Mouse (Mus musculus): ENCODE data around the gene Ebf1. TPM values are rescaled to one million over a fixed set of nuclear protein-coding genes. Genes with fewer than 3 reads are reported as not detected.
A peak's percentile ranks its signal among the peaks of the same experiment; 100 is the strongest.

Gene Ebf1
- polyA plus RNA-seq, 1 experiment from 2014 or later, result 109 TPM

GRCm38 (mm10) chr11:44608646-44609045, 8.5 kb upstream of the Ebf1 start:
- H3K36me3 ChIP-seq, result no peaks in the 10 kb centered on the region
- no peak overlapping the region for H3K4me3 ChIP-seq
- H3K9me3 ChIP-seq, result no peaks in the 10 kb centered on the region
- H3K27me3 ChIP-seq (replicated peaks), result peaks cover 21% of the 10 kb centered on the region; the same call in 1 of the 2 replicates
- H3K27ac ChIP-seq, result no peak overlapping the region
- H3K4me2 ChIP-seq (replicated peaks), result no peak overlapping the region
- peaks cover 22% of the 10 kb centered on the region for H3K4me1 ChIP-seq
- ATAC-seq (ENCODE audit: low FRiP score, low read depth), result no peak
- no peak overlapping the region for H3K9ac ChIP-seq
- 87% methylated on average over 11 of the region's 11 CpGs for WGBS

DNA sequence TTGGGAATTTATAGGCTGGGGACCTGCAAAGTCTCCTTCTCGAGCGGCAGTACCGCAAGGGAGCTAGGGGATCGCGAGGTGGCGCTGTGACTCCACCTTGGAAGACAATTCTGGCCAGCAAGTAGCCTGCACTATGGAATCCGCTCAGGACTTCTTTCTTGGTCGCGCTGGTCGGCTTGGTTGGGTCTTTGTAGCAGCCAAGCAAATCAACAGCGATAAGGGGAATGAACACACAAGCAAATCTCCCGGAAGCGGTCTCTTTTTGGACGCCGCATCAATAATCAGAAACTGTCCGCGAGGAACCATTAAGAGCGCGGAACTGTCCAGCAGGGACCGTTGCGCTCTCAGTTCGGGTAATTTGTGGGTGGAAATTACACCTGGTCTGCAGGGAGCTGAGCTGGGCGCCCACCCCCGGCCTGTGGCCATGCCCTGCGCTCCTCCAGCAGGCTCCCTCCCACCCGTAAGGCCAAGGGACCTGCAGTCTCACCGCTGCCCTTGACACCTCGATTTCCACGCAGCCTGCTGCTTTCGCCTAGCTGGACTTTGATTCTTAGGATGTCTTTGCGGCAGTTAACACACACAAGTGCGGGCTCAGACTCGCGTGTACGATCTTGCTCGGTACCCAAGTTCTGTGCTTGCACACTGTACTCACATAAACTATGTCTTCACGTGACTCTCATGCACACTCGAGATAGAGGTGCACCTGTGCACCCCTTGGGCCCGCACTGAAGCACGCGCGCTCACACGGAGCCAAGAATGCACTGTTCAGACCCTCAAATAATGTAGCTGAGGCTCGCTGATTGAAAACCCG, 5.9 kb upstream of the Ebf1 start:
- WGBS, result under 1% methylated on average over 45 of the region's 45 CpGs
- H3K27ac ChIP-seq, result no peak overlapping the region
- H3K4me3 ChIP-seq, result peak overlapping the region; percentile 44
- H3K9ac ChIP-seq, result peak overlapping the region; percentile 57
- H3K4me1 ChIP-seq, result peaks cover 23% of the 10 kb centered on the region
- no peaks in the 10 kb centered on the region for H3K9me3 ChIP-seq
- ATAC-seq (ENCODE audit: low FRiP score, low read depth), result peak; percentile 82
- peak overlapping the region; percentile 96 for H3K4me2 ChIP-seq (replicated peaks)
- H3K36me3 ChIP-seq, result no peaks in the 10 kb centered on the region
- peaks cover 37% of the 10 kb centered on the region; the same call in 1 of the 2 replicates for H3K27me3 ChIP-seq (replicated peaks)

DNA sequence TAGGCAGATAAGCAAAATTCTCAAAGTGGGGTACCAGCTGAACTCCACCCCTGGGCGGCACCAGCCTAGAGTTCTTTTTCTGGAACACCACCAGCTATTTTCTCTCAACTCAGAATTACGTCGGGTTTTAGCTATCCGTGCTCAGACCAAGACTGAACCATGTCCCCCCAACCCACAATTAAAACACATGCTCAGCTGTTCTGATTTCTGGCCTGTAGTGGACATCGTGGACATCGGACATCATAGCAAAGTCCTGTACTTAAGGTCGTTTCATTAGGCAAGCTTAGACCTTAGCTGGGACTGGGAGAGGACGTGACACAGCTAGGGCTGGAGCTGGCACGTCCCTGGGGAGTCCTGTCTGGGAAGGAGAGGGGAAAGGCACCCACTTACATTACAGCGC, 5.0 kb upstream of the Ebf1 start:
- H3K36me3 ChIP-seq, result no peaks in the 10 kb centered on the region
- H3K27me3 ChIP-seq (replicated peaks), result peaks cover 38% of the 10 kb centered on the region; the same call in 1 of the 2 replicates
- WGBS, result 7% methylated on average over 10 of the region's 10 CpGs

DNA sequence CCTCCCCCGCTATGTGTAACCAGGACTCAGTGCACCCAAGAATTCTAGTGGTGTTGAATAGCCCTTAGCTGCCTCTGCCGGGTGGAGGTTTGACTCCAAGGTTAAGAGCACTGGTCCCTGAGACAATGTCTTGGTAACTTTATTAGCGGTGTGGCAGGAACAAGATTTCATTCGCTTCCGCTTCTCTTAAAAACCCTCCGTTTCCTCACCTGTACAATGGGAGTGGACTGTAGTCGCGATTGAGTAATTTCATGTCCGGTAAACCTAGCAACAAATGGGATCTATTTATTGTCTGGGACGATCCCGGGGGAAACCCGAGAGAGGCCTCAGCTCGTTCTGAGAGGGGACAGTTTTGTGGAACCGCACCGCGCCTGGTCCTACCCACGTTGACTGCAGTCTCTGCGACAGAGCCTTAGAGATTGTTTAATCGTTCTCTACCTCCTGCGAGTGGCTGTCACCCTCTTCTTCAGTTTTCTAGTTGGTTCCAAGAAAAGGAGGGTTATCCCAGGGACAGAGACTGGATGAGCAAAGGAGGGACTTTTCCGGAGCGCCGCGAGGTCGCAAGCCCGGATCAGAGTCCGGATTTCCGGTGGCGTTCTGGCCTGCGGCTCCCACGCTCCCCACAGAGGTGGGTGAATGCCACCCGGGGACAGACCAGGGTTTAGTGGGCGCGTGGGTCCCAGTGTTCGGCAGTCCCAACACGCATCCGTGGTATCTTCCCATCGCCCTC, 4.3 kb upstream of the Ebf1 start:
- Histone ChIP-seq H3K4me2 (replicated peaks) (peak overlapping the region; percentile 96), H3K27me3 (replicated peaks) (peaks cover 38% of the 10 kb centered on the region; the same call in 1 of the 2 replicates)
- 2% methylated on average over 38 of the region's 38 CpGs for WGBS

More for the DNA sequence above, 5.0 kb upstream of the Ebf1 start:
- no peak overlapping the region for H3K27ac ChIP-seq
- peak overlapping the region; percentile 96 for H3K4me2 ChIP-seq (replicated peaks)
- ATAC-seq (ENCODE audit: low FRiP score, low read depth), result no peak
- H3K9me3 ChIP-seq, result no peaks in the 10 kb centered on the region
- H3K9ac ChIP-seq, result no peak overlapping the region
- H3K4me3 ChIP-seq, result no peak overlapping the region
- peaks cover 29% of the 10 kb centered on the region for H3K4me1 ChIP-seq

DNA sequence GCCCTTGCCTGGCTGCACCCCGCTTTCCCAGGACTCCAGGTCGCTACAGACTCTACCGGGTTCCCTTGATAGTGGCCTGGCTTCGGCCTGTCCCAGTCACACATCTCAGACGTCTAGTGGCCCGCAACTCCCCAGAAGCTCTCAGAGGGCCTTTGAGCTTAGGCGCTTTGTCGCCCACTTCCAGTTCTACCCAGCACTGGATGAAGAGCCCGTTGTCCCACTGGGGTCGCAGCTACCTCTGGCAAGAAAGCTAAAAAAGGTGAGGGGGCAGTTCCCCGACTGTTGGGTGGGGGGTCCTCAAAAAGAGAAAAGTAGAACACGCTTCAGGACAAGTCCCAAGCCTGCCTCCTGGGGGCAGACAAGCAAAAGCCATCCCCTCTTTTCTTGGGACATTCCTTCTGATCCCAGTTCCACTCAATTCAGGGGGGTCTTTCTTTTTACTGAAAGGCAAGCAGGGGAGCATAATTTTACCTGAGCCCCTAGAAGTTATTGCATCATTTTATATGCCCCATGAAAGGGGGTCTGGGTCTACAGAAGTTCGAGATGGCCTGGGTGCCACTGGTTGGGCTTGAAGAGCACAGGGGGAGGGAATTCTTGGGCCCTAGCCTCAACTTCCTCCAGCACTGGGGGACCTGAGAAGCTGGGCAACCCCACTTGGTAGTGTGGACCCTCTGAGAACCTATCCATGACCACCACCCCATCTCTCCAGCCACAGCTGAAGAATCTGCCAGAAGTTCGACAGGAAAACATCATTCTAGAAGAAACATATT, 3.5 kb upstream of the Ebf1 start:
- no peak for ATAC-seq (ENCODE audit: low FRiP score, low read depth)
- peak overlapping the region; percentile 96 for H3K4me2 ChIP-seq (replicated peaks)
- WGBS, result 6% methylated on average over 14 of the region's 14 CpGs

More for the DNA sequence above, 4.3 kb upstream of the Ebf1 start:
- no peak overlapping the region for H3K27ac ChIP-seq
- peaks cover 29% of the 10 kb centered on the region for H3K4me1 ChIP-seq
- H3K9ac ChIP-seq, result peak overlapping the region; percentile 48; the same call in 1 of the 2 replicates
- no peak for ATAC-seq (ENCODE audit: low FRiP score, low read depth)
- peak overlapping the region; percentile 29 for H3K4me3 ChIP-seq
- H3K9me3 ChIP-seq, result no peaks in the 10 kb centered on the region
- H3K36me3 ChIP-seq, result no peaks in the 10 kb centered on the region

DNA sequence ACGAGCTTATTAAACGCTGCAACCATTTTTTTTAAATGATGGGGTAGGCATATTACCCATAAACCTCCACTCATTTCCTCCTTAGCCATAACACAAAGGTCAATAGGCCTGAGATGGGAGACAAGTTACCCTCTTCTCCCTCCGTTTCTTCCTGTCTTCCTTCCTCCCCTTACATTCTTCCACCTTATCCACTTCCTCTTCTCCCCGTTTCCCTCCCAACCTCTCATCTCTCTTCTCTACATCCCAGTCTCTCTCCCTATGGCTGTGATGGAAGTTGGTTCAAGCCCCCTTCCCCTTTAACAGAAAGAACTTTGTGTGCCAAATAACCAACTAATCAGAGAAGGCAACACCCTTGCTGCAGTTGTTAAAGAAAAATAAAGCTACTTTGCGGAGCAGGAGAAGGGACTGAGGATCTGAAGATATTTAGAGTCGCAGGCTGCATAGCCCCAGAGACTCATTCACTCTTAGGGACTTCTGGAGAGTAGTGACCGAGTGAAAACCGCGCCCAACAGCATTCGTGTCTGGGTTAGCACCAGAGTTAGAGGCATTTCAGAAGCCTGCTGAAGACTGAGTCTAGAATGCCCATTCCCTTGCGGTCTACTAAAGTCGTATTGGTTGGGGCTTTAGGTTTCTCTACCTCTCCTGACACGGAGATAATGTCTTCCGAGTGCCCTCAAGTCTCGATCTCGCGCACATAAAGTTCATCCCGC, 884 bp upstream of the Ebf1 start:
- Histone ChIP-seq H3K4me3 (peak overlapping the region; percentile 67), H3K9me3 (no peaks in the 10 kb centered on the region), H3K27me3 (replicated peaks) (peaks cover 53% of the 10 kb centered on the region), H3K4me1 (peaks cover 45% of the 10 kb centered on the region), H3K36me3 (no peaks in the 10 kb centered on the region), H3K27ac (no peak overlapping the region), H3K9ac (peak overlapping the region; percentile 56), H3K4me2 (replicated peaks) (peak overlapping the region; percentile 87)
- 0 out of 2 replicates have a peak, but pooled peaks have one; percentile 1 for ATAC-seq (ENCODE audit: low FRiP score, low read depth)
- WGBS, result 9% methylated on average over 18 of the region's 18 CpGs

More for the DNA sequence above, 3.5 kb upstream of the Ebf1 start:
- no peaks in the 10 kb centered on the region for H3K36me3 ChIP-seq
- H3K4me1 ChIP-seq, result peaks cover 29% of the 10 kb centered on the region
- no peaks in the 10 kb centered on the region for H3K9me3 ChIP-seq
- peak overlapping the region; percentile 29 for H3K4me3 ChIP-seq
- peaks cover 38% of the 10 kb centered on the region; the same call in 1 of the 2 replicates for H3K27me3 ChIP-seq (replicated peaks)
- no peak overlapping the region for H3K27ac ChIP-seq
- H3K9ac ChIP-seq, result peak overlapping the region; percentile 48; the same call in 1 of the 2 replicates

DNA sequence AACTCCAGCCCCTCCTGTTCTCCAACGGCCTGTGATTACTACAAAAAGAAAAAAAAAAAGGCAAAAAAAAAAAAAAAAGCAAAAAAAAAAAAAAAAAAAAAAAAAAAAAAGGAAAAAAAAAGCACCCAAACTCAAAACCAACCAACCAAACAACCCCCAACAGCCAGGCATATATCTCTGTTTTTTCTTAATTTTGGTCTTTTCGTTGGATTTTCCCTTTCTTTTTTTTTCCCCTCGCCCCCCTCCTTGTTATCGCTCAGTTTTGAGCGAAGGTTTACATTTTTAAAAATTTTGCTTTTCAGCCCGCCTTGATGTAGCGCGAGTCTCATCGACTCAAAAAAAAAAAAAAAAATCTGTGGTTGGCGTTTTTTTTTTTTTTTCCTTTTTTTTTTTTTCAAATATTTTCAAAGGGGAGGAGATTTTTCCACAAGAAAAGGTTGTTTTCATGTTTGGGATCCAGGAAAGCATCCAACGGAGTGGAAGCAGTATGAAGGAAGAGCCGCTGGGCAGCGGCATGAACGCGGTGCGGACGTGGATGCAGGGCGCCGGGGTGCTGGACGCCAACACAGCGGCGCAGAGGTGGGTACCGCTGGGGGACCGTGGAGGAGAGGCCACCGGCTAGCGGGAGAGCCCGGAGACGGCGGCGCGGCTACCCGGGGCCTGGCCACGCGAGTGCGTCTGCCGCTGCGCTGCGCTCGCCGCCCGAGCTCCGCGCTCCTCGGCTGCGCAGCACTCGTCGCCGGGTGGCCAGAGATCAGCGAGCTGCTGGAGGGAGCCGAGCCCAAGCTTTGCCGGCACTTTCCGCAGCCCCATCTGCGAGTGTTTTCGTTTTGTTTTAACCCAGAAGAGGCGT, 843 bp downstream of the Ebf1 start:
- under 1% methylated on average over 42 of the region's 55 CpGs for WGBS

GRCm38 (mm10) chr11:44619131-44619886, 2.2 kb downstream of the Ebf1 start:
- H3K27me3 ChIP-seq (replicated peaks), result peaks cover 30% of the 10 kb centered on the region
- 0% methylated on average over 15 of the region's 15 CpGs for WGBS
- peak overlapping the region; percentile 20; the same call in 1 of the 2 replicates for H3K27ac ChIP-seq
- H3K4me1 ChIP-seq, result peaks cover 35% of the 10 kb centered on the region
- peak overlapping the region; percentile 67 for H3K4me3 ChIP-seq
- peak overlapping the region; percentile 87 for H3K4me2 ChIP-seq (replicated peaks)
- peak overlapping the region; percentile 92 for H3K9ac ChIP-seq
- no peaks in the 10 kb centered on the region for H3K36me3 ChIP-seq
- no peaks in the 10 kb centered on the region for H3K9me3 ChIP-seq
- no peak for ATAC-seq (ENCODE audit: low FRiP score, low read depth)

More for the DNA sequence above, 843 bp downstream of the Ebf1 start:
- Histone ChIP-seq H3K9ac (peak overlapping the region; percentile 92), H3K4me3 (peak overlapping the region; percentile 67), H3K27me3 (replicated peaks) (peaks cover 43% of the 10 kb centered on the region), H3K4me1 (peaks cover 40% of the 10 kb centered on the region), H3K27ac (peak overlapping the region; percentile 86; the same call in 1 of the 2 replicates), H3K36me3 (no peaks in the 10 kb centered on the region), H3K9me3 (no peaks in the 10 kb centered on the region), H3K4me2 (replicated peaks) (peak overlapping the region; percentile 87)
- ATAC-seq (ENCODE audit: low FRiP score, low read depth), result no peak

GRCm38 (mm10) chr11:44619887-44620693, 3.0 kb downstream of the Ebf1 start:
- H3K4me1 ChIP-seq, result peaks cover 40% of the 10 kb centered on the region
- peak overlapping the region; percentile 92 for H3K9ac ChIP-seq
- no peaks in the 10 kb centered on the region for H3K9me3 ChIP-seq
- ATAC-seq (ENCODE audit: low FRiP score, low read depth), result no peak
- 1% methylated on average over 41 of the region's 41 CpGs for WGBS
- peak overlapping the region; percentile 87 for H3K4me2 ChIP-seq (replicated peaks)
- H3K27ac ChIP-seq, result no peak overlapping the region; the same call in 1 of the 2 replicates
- peaks cover 30% of the 10 kb centered on the region for H3K27me3 ChIP-seq (replicated peaks)
- no peaks in the 10 kb centered on the region for H3K36me3 ChIP-seq
- peak overlapping the region; percentile 67 for H3K4me3 ChIP-seq
